Mouse (Mus musculus): Measurements from ENCODE around the gene Mars2. TPM values are rescaled to one million over a fixed set of nuclear protein-coding genes. Genes with fewer than 3 reads are reported as not detected.
A peak's percentile ranks its signal among the peaks of the same experiment; 100 is the strongest.

The Mars2 gene
- polyA plus RNA-seq, 2 experiments, result 1.9 to 2.1 TPM

- H3K9me3 ChIP-seq (ENCODE audit: control insufficient read depth, low read length), result no peaks in the 10 kb centered on the region
- H3K9ac ChIP-seq (replicated peaks), result peak overlapping the region; percentile 61
- WGBS (ENCODE audit: insufficient replicate concordance), result 21% methylated on average over 5 of the region's 5 CpGs
- peak overlapping the region; percentile 59 to 72 for H3K4me3 ChIP-seq (ENCODE audit: insufficient read depth in 1 of 2, low read depth in 2 of 2, low read length in 2 of 2)
- H3K4me2 ChIP-seq (ENCODE audit: low read depth), result peak overlapping the region; percentile 100
- DNase-seq (ENCODE audit: low read depth in 3 of 3, low spot score in 3 of 3) (peak in 1 of 3 experiments; percentile 10), ATAC-seq (ENCODE audit: insufficient read depth) (no peak)
- peaks cover 9 to 18% of the 10 kb centered on the region in 2 experiments for H3K4me1 ChIP-seq (replicated peaks; ENCODE audit: control insufficient read depth in 2 of 2, insufficient read depth in 2 of 2, low read length in 1 of 2)
- H3K27ac ChIP-seq, result no peak overlapping the region; the same call in 1 of the 2 replicates
- TF ChIP-seq EP300 (IDR thresholded peaks at IDR 0.05; ENCODE audit: low read depth) (no peak), CTCF (IDR thresholded peaks at IDR 0.05; ENCODE audit: low read depth) (no peak)
- no peaks in the 10 kb centered on the region for H3K27me3 ChIP-seq (ENCODE audit: control insufficient read depth, insufficient read depth, low read length)
- no peaks in the 10 kb centered on the region; the same call in 1 of the 2 replicates for H3K36me3 ChIP-seq (replicated peaks; ENCODE audit: control insufficient read depth, insufficient read depth, low read depth)
Measured at GRCm38 (mm10) chr1:55236487-55236886, 490 bp upstream of the Mars2 start.

DNA sequence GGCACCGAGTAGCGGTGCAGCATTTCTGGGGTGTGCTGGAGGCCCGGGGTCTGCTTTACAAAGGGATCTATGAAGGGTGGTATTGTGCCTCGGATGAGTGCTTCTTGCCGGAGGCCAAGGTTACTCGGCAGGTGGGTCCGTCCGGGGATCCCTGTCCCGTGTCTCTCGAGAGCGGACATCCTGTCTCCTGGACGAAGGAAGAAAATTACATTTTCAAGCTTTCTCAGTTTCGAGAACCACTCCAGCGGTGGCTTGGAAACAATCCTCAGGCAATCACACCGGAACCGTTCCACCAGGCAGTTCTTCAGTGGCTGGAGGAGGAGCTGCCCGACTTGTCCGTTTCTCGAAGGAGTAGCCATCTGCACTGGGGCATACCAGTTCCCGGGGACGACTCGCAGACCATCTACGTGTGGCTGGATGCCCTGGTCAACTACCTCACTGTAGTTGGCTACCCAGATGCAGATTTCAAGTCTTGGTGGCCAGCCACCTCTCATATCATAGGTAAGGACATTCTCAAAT lies 725 bp downstream of the Mars2 start:
- peak overlapping the region; percentile 76 for H3K9ac ChIP-seq (replicated peaks)
- TF ChIP-seq EP300 (IDR thresholded peaks at IDR 0.05; ENCODE audit: low read depth), result no peak
- TF ChIP-seq CTCF (IDR thresholded peaks at IDR 0.05; ENCODE audit: low read depth), result no peak
- no peaks in the 10 kb centered on the region for H3K27me3 ChIP-seq (ENCODE audit: control insufficient read depth, insufficient read depth, low read length)
- ATAC-seq (ENCODE audit: insufficient read depth) (no peak), DNase-seq (ENCODE audit: low read depth in 3 of 3, low spot score in 3 of 3) (peak in 1 of 3 experiments; percentile 7)
- under 1% methylated on average over 23 of the region's 23 CpGs for WGBS (ENCODE audit: insufficient replicate concordance)
- H3K4me2 ChIP-seq (ENCODE audit: low read depth), result peak overlapping the region; percentile 100
- H3K4me3 ChIP-seq (ENCODE audit: insufficient read depth in 1 of 2, low read depth in 2 of 2, low read length in 2 of 2), result peak overlapping the region; percentile 67 to 72
- no peaks in the 10 kb centered on the region; the same call in 1 of the 2 replicates for H3K36me3 ChIP-seq (replicated peaks; ENCODE audit: control insufficient read depth, insufficient read depth, low read depth)
- H3K27ac ChIP-seq, result peak overlapping the region; percentile 58
- H3K4me1 ChIP-seq (replicated peaks; ENCODE audit: control insufficient read depth in 2 of 2, insufficient read depth in 2 of 2, low read length in 1 of 2), result peaks cover 11 to 18% of the 10 kb centered on the region in 2 experiments
- H3K9me3 ChIP-seq (ENCODE audit: control insufficient read depth, low read length), result no peaks in the 10 kb centered on the region

- Histone ChIP-seq H3K9ac (replicated peaks) (peak overlapping the region; percentile 76), H3K27me3 (ENCODE audit: control insufficient read depth, insufficient read depth, low read length) (no peaks in the 10 kb centered on the region), H3K4me2 (ENCODE audit: low read depth) (peak overlapping the region; percentile 100), H3K4me1 (replicated peaks; ENCODE audit: control insufficient read depth in 2 of 2, insufficient read depth in 2 of 2, low read length in 1 of 2) (peaks cover 11 to 18% of the 10 kb centered on the region in 2 experiments), H3K36me3 (replicated peaks; ENCODE audit: control insufficient read depth, insufficient read depth, low read depth) (no peaks in the 10 kb centered on the region; the same call in 1 of the 2 replicates), H3K4me3 (ENCODE audit: insufficient read depth in 1 of 2, low read depth in 2 of 2, low read length in 2 of 2) (peak overlapping the region; percentile 67 to 72), H3K9me3 (ENCODE audit: control insufficient read depth, low read length) (no peaks in the 10 kb centered on the region), H3K27ac (peak overlapping the region; percentile 58)
- DNase-seq (ENCODE audit: low read depth in 3 of 3, low spot score in 3 of 3), result peak in 1 of 3 experiments; percentile 16
- no peak for ATAC-seq (ENCODE audit: insufficient read depth)
- TF ChIP-seq CTCF (IDR thresholded peaks at IDR 0.05; ENCODE audit: low read depth) (no peak), EP300 (IDR thresholded peaks at IDR 0.05; ENCODE audit: low read depth) (no peak)
- 18% methylated on average over 13 of the region's 13 CpGs for WGBS (ENCODE audit: insufficient replicate concordance)
Measured at GRCm38 (mm10) chr1:55238496-55238895, 1.5 kb downstream of the Mars2 start.

DNA sequence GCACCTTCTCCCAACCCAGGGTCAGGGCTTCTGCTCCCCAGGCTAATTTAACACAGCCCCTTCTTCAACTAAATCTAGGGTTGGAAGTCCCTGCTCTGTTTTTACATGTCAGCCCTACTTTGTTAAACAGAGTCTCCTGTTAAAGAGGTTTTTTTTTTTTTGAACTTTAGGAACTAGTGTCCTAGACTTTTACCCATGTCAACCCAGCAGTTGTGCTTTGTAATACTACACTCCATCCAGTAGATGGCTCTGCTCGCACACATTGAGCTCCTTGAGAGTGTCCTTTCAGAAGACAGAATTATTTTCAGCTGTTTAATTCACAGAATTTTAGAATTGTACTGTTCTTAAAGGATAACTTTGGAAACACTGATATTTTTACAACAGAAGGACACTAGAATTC lies 2.3 kb downstream of the Mars2 start:
- Histone ChIP-seq H3K9me3 (ENCODE audit: control insufficient read depth, low read length) (no peaks in the 10 kb centered on the region), H3K27me3 (ENCODE audit: control insufficient read depth, insufficient read depth, low read length) (no peaks in the 10 kb centered on the region), H3K4me2 (ENCODE audit: low read depth) (peak overlapping the region; percentile 100), H3K27ac (no peak overlapping the region), H3K9ac (replicated peaks) (peak overlapping the region; percentile 5; the same call in 1 of the 2 replicates), H3K36me3 (replicated peaks; ENCODE audit: control insufficient read depth, insufficient read depth, low read depth) (no peaks in the 10 kb centered on the region; the same call in 1 of the 2 replicates), H3K4me1 (replicated peaks; ENCODE audit: control insufficient read depth in 2 of 2, insufficient read depth in 2 of 2, low read length in 1 of 2) (peaks cover 11 to 18% of the 10 kb centered on the region in 2 experiments), H3K4me3 (ENCODE audit: insufficient read depth in 1 of 2, low read depth in 2 of 2, low read length in 2 of 2) (peak overlapping the region; percentile 31 to 72)
- WGBS (ENCODE audit: insufficient replicate concordance), result 0% methylated on average over 1 of the region's 1 CpGs
- TF ChIP-seq CTCF (IDR thresholded peaks at IDR 0.05; ENCODE audit: low read depth) (peak; percentile 78), EP300 (IDR thresholded peaks at IDR 0.05; ENCODE audit: low read depth) (no peak)
- DNase-seq (ENCODE audit: low read depth in 3 of 3, low spot score in 3 of 3) (peak; percentile 62 to 75 (median 65)), ATAC-seq (ENCODE audit: insufficient read depth) (no peak)

DNA sequence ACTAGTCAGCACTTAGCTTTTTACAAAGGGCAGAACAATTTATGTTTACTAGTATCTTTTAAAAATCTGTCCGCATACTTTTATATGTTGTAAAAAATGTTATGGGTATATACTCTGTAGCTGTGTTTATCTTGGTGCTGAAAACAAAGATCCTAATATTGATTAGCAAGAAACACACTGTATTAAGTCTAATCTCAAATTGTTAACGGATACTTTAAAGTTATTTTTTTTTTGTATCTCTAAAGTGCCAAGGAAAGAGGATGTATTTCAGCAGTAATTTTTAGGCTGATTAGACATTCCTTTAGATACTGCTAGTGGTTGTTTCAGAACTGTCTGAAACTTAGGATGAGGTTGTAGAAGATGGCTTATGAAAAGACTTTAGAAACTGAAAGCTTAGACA lies 9.4 kb downstream of the Mars2 start:
- no peak overlapping the region for H3K4me2 ChIP-seq (ENCODE audit: low read depth)
- DNase-seq (ENCODE audit: low read depth in 3 of 3, low spot score in 3 of 3), result no peak
- 0 out of 4 replicates have a peak, but pooled peaks cover 0 to 2% of the 10 kb centered on the region in 2 experiments for H3K4me1 ChIP-seq (replicated peaks; ENCODE audit: control insufficient read depth in 2 of 2, insufficient read depth in 2 of 2, low read length in 1 of 2)
- no peaks in the 10 kb centered on the region for H3K9me3 ChIP-seq (ENCODE audit: control insufficient read depth, low read length)
- H3K27me3 ChIP-seq (ENCODE audit: control insufficient read depth, insufficient read depth, low read length), result no peaks in the 10 kb centered on the region
- 67% methylated on average over 2 of the region's 2 CpGs for WGBS (ENCODE audit: insufficient replicate concordance)
- H3K9ac ChIP-seq (replicated peaks), result no peak overlapping the region
- no peak for TF ChIP-seq EP300 (IDR thresholded peaks at IDR 0.05; ENCODE audit: low read depth)
- TF ChIP-seq CTCF (IDR thresholded peaks at IDR 0.05; ENCODE audit: low read depth), result no peak
- no peak overlapping the region for H3K4me3 ChIP-seq (ENCODE audit: insufficient read depth in 1 of 2, low read depth in 2 of 2, low read length in 2 of 2)
- H3K36me3 ChIP-seq (replicated peaks; ENCODE audit: control insufficient read depth, insufficient read depth, low read depth), result no peaks in the 10 kb centered on the region
- ATAC-seq (ENCODE audit: insufficient read depth), result no peak
- no peak overlapping the region for H3K27ac ChIP-seq
